Mouse (Mus musculus) G1E (cell line): ENCODE results near the gene Erg. TPM values are rescaled to one million over a fixed set of nuclear protein-coding genes. Genes with fewer than 3 reads are reported as not detected.

ENCODE experiments used
- ATAC-seq: 2 replicates; pipeline ENCODE4 v1.8.0; 2016; ENCODE audit warnings: mild to moderate bottlenecking; ENCODE audit not compliant: insufficient number of reproducible peaks, poor library complexity, low FRiP score, severe bottlenecking; ENCODE audit errors: extremely low read depth
- DNase-seq: peaks from one replicate; pipeline ENCODE4 v3.0.0; 2012; ENCODE audit warnings: low spot score
- H3K27me3 ChIP-seq: 2 replicates; pipeline ENCODE4 v1.6.1; 2012; ENCODE audit warnings: mild to moderate bottlenecking, low read length, inconsistent platforms; ENCODE audit not compliant: insufficient read depth
- H3K36me3 ChIP-seq: replicated peaks from 2 replicates; pipeline ENCODE3; 2012; ENCODE audit warnings: mild to moderate bottlenecking, inconsistent platforms
- H3K4me1 ChIP-seq: 2 replicates; pipeline ENCODE4 v1.6.1; 2012; ENCODE audit warnings: low read depth, low read length, inconsistent platforms, mixed read lengths; ENCODE audit not compliant: insufficient read depth
- H3K4me3 ChIP-seq: 2 replicates; pipeline ENCODE4 v1.5.1; 2012; ENCODE audit warnings: low read depth, mild to moderate bottlenecking, inconsistent platforms, low read length, moderate library complexity, mixed read lengths
- H3K9me3 ChIP-seq: replicated peaks from 2 replicates; pipeline ENCODE4 v1.6.1; 2012; ENCODE audit warnings: inconsistent platforms
- CTCF ChIP-seq: IDR thresholded peaks from 2 replicates; pipeline ENCODE4 v1.5.1; 2012; ENCODE audit warnings: low read depth, low read length, inconsistent platforms, mixed read lengths
- GATA1 ChIP-seq: IDR thresholded peaks from 2 replicates; pipeline ENCODE4 v1.6.1; 2012; ENCODE audit warnings: borderline replicate concordance, low read length, inconsistent platforms, mixed read lengths
- GATA2 ChIP-seq: IDR thresholded peaks from 2 replicates; pipeline ENCODE4 v1.6.1; 2012; ENCODE audit warnings: low read depth, low read length, inconsistent platforms, borderline replicate concordance
- POLR2AphosphoS5 ChIP-seq: IDR thresholded peaks from 2 replicates; pipeline ENCODE4 v1.6.1; 2012; ENCODE audit warnings: low read depth, low read length, inconsistent platforms; ENCODE audit not compliant: insufficient replicate concordance
- TAL1 ChIP-seq: conservative IDR thresholded peaks from 2 replicates; pipeline ENCODE4 v1.6.1; 2012; ENCODE audit warnings: low read depth, low read length, inconsistent platforms, mixed read lengths
- polyA plus RNA-seq: library from polyadenylated mRNA; stranded (reverse); fragments of >175 nt; gene quantifications from 2 replicates; pipeline ENCODE4 v1.2.3, GENCODE M21; 2012
- total RNA-seq, 2 experiments: library from RNA; stranded (forward) in 1 of 2; stranded (reverse) in 1 of 2; fragments of 200-1000 nt in 1 of 2; fragments of >200 nt in 1 of 2; fragmentation: Nextera tagmentation in 1 of 2; gene quantifications; 2 replicates each; pipeline ENCODE4 v1.2.3; 2014 to 2017

The Erg gene
- total and polyA plus RNA-seq, 3 experiments, result 2.0 to 17.7 (median 7.4) TPM

- no peak for ATAC-seq
- H3K4me1 ChIP-seq, result peaks cover 28% of the 10 kb centered on the region
- DNase-seq, result no peak
These were observed 15.4 kb upstream of the Erg start for GRCm38 (mm10) chr16:95601807-95602206.

GRCm38 (mm10) chr16:95601219-95601580, 14.8 kb upstream of the Erg start:
- ATAC-seq, result no peak
- peaks cover 15% of the 10 kb centered on the region for H3K27me3 ChIP-seq

More at GRCm38 (mm10) chr16:95601807-95602206, 15.4 kb upstream of the Erg start:
- H3K4me3 ChIP-seq, result no peak overlapping the region
- no peaks in the 10 kb centered on the region for H3K36me3 ChIP-seq
- TF ChIP-seq GATA2 (no peak), POLR2AphosphoS5 (no peak), TAL1 (no peak), GATA1 (no peak), CTCF (no peak)
- no peaks in the 10 kb centered on the region for H3K9me3 ChIP-seq
- peaks cover 16% of the 10 kb centered on the region for H3K27me3 ChIP-seq

GRCm38 (mm10) chr16:95600572-95601218, 14.3 kb upstream of the Erg start:
- peaks cover 25% of the 10 kb centered on the region for H3K4me1 ChIP-seq
- no peak for DNase-seq
- H3K4me3 ChIP-seq, result no peak overlapping the region
- H3K27me3 ChIP-seq, result peaks cover 13% of the 10 kb centered on the region
- TF ChIP-seq POLR2AphosphoS5 (no peak), CTCF (no peak), GATA2 (no peak), GATA1 (no peak), TAL1 (no peak)
- H3K36me3 ChIP-seq, result no peaks in the 10 kb centered on the region
- ATAC-seq, result no peak; the same call in 1 of the 2 replicates
- 0 out of 2 replicates have a peak, but pooled peaks cover 2% of the 10 kb centered on the region for H3K9me3 ChIP-seq

More at GRCm38 (mm10) chr16:95601219-95601580, 14.8 kb upstream of the Erg start:
- TF ChIP-seq POLR2AphosphoS5, result no peak
- no peak for TF ChIP-seq GATA1
- TF ChIP-seq TAL1, result no peak
- no peak for TF ChIP-seq GATA2
- no peak for TF ChIP-seq CTCF
- Histone ChIP-seq H3K9me3 (no peaks in the 10 kb centered on the region), H3K4me1 (peaks cover 29% of the 10 kb centered on the region), H3K36me3 (no peaks in the 10 kb centered on the region), H3K4me3 (no peak overlapping the region)
- DNase-seq, result no peak

- no peak for DNase-seq
- H3K36me3 ChIP-seq, result no peaks in the 10 kb centered on the region
- H3K27me3 ChIP-seq, result peaks cover 13% of the 10 kb centered on the region
- H3K4me3 ChIP-seq, result no peak overlapping the region
- no peak for ATAC-seq
- 0 out of 2 replicates have a peak, but pooled peaks cover 2% of the 10 kb centered on the region for H3K9me3 ChIP-seq
- H3K4me1 ChIP-seq, result peaks cover 25% of the 10 kb centered on the region
- no peak for TF ChIP-seq POLR2AphosphoS5
- TF ChIP-seq CTCF, result no peak
- peak; percentile 59; the same call in 1 of the 2 replicates for TF ChIP-seq GATA2
These were observed 12.5 kb upstream of the Erg start for GRCm38 (mm10) chr16:95598930-95599329.

- Histone ChIP-seq H3K27me3 (peaks cover 24% of the 10 kb centered on the region), H3K9me3 (0 out of 2 replicates have a peak, but pooled peaks cover 2% of the 10 kb centered on the region), H3K4me3 (no peak overlapping the region), H3K4me1 (peaks cover 24% of the 10 kb centered on the region), H3K36me3 (no peaks in the 10 kb centered on the region)
- no peak for TF ChIP-seq GATA1
- TF ChIP-seq POLR2AphosphoS5, result no peak
- no peak for TF ChIP-seq GATA2
- TF ChIP-seq TAL1, result no peak
- TF ChIP-seq CTCF, result no peak
- DNase-seq (no peak), ATAC-seq (no peak)
These were observed 11.2 kb upstream of the Erg start for GRCm38 (mm10) chr16:95597578-95597951.

- no peak overlapping the region for H3K4me3 ChIP-seq
- ATAC-seq, result no peak
- DNase-seq, result no peak
These were observed 10.6 kb upstream of the Erg start for GRCm38 (mm10) chr16:95596884-95597577.

More at GRCm38 (mm10) chr16:95596884-95597577, 10.6 kb upstream of the Erg start:
- Histone ChIP-seq H3K36me3 (no peaks in the 10 kb centered on the region), H3K27me3 (peaks cover 26% of the 10 kb centered on the region), H3K4me1 (peaks cover 21% of the 10 kb centered on the region), H3K9me3 (peaks cover 5% of the 10 kb centered on the region)
- TF ChIP-seq CTCF, result no peak
- TF ChIP-seq GATA2, result no peak
- no peak for TF ChIP-seq GATA1
- TF ChIP-seq POLR2AphosphoS5, result no peak
- no peak for TF ChIP-seq TAL1
